Mouse (Mus musculus): Measurements from ENCODE around the gene Mycl.

DNA sequence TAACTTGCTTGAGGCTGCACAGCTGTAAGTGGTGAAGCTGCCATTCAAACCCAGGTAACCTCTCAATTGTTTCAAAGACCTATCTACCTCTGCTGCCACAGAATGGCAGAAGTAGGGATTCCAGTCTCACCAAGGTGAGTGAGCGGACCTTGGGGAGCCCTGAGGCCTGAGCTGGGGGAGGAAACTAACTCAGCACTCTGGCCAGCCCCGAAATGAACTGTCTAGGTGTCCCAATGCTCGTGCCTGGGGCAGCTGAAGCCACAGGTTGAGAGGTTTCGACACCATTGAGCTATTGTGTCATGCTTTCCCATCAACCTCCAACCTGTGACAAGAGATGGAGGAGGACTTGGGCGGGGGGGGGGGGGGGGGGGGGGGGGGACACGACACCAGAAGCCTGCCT lies 39.2 kb upstream of the Mycl start:
- TF ChIP-seq MEF2A (IDR thresholded peaks at IDR 0.05; ENCODE audit: extremely low read depth, insufficient replicate concordance, low read depth, low read length, poor library complexity, severe bottlenecking) = no peak
- no peak for TF ChIP-seq MAZ (IDR thresholded peaks at IDR 0.05; ENCODE audit: low read depth, low read length)
- no peak for TF ChIP-seq NELFE (IDR thresholded peaks at IDR 0.05; ENCODE audit: low read depth, low read length)
- no peak for TF ChIP-seq NRF1 (IDR thresholded peaks at IDR 0.05; ENCODE audit: insufficient read depth, low read depth, low read length, poor library complexity, severe bottlenecking)
- no peak for TF ChIP-seq POLR2A (IDR thresholded peaks at IDR 0.05; ENCODE audit: control insufficient read depth in 1 of 2, insufficient read depth in 1 of 2, low read depth in 1 of 2, low read length in 2 of 2, poor library complexity in 1 of 2)
